Mouse (Mus musculus) hindbrain, embryonic 13.5 days (tissue): ENCODE results near the gene Tcn2. TPM values are rescaled to one million over a fixed set of nuclear protein-coding genes. Genes with fewer than 3 reads are reported as not detected.

Experiments used
- ATAC-seq: fragments of 200-750 bp; cut with Nextera tagmentation; 2 replicates; pipeline ENCODE4 v1.8.0; 2017; ENCODE audit warnings: moderate TSS enrichment; ENCODE audit not compliant: low FRiP score
- H3K27ac ChIP-seq: fragments of 300-500 bp; sonication (generic); 2 replicates; pipeline ENCODE4 v1.5.1; 2015; ENCODE audit warnings: inconsistent platforms, mild to moderate bottlenecking, moderate library complexity
- H3K27me3 ChIP-seq: fragments of 300-500 bp; sonication (generic); 2 replicates; pipeline ENCODE4 v1.6.1; 2015; ENCODE audit warnings: mild to moderate bottlenecking, inconsistent platforms
- H3K36me3 ChIP-seq: fragments of 300-500 bp; sonication (generic); 2 replicates; pipeline ENCODE4 v1.6.1; 2015; ENCODE audit warnings: mild to moderate bottlenecking, inconsistent platforms
- H3K4me1 ChIP-seq: fragments of 300-500 bp; sonication (generic); replicated peaks from 2 replicates; pipeline ENCODE4 v1.6.1; 2015; ENCODE audit warnings: inconsistent platforms
- H3K4me2 ChIP-seq: fragments of 300-500 bp; sonication (generic); 2 replicates; pipeline ENCODE4 v1.6.1; 2015; ENCODE audit warnings: inconsistent platforms, mild to moderate bottlenecking, moderate library complexity
- H3K4me3 ChIP-seq: fragments of 300-500 bp; sonication (generic); 2 replicates; pipeline ENCODE4 v1.5.1; 2015; ENCODE audit warnings: mild to moderate bottlenecking, inconsistent platforms
- H3K9ac ChIP-seq: fragments of 300-500 bp; sonication (generic); 2 replicates; pipeline ENCODE4 v1.6.1; 2015; ENCODE audit warnings: mild to moderate bottlenecking, inconsistent platforms
- H3K9me3 ChIP-seq: fragments of 300-500 bp; sonication (generic); 2 replicates; pipeline ENCODE4 v1.6.1; 2016; ENCODE audit warnings: inconsistent platforms
- WGBS: fragments of 180-500 bp; shearing (Covaris S2); methylation state at CpG from one replicate; pipeline ENCODE4 v1.1.7; 2015; 5-methylcytosine and 5-hydroxymethylcytosine counted together
- polyA plus RNA-seq: library from polyadenylated mRNA; unstranded; fragments of >200 nt; fragmentation: Nextera tagmentation; extraction: Ambion mirVana; gene quantifications from 2 replicates; pipeline ENCODE4 v1.2.1, GENCODE M21; 2015

Gene Tcn2
- polyA plus RNA-seq, 1 experiment from 2014 or later = 28.5 TPM

- Histone ChIP-seq H3K4me3 (no peak overlapping the region), H3K27me3 (no peaks in the 10 kb centered on the region), H3K9ac (no peak overlapping the region), H3K27ac (no peak overlapping the region), H3K4me1 (peaks cover 4% of the 10 kb centered on the region; the same call in 1 of the 2 replicates), H3K36me3 (no peaks in the 10 kb centered on the region), H3K9me3 (no peaks in the 10 kb centered on the region), H3K4me2 (no peak overlapping the region)
- ATAC-seq = no peak
- 42% methylated on average over 2 of the region's 2 CpGs for WGBS
Measured at GRCm38 (mm10) chr11:3879836-3880235, 52.1 kb downstream of the Tcn2 start.

- WGBS = 81% methylated on average over 7 of the region's 7 CpGs
- ATAC-seq = no peak
- no peak overlapping the region for H3K9ac ChIP-seq
- H3K27me3 ChIP-seq = no peaks in the 10 kb centered on the region
- no peaks in the 10 kb centered on the region for H3K9me3 ChIP-seq
- no peak overlapping the region for H3K27ac ChIP-seq
- no peak overlapping the region for H3K4me2 ChIP-seq
- H3K4me1 ChIP-seq = no peaks in the 10 kb centered on the region
- H3K4me3 ChIP-seq = no peak overlapping the region
- H3K36me3 ChIP-seq = no peaks in the 10 kb centered on the region
Measured at GRCm38 (mm10) chr11:3878660-3879059, 53.3 kb downstream of the Tcn2 start.

- Histone ChIP-seq H3K36me3 (no peaks in the 10 kb centered on the region), H3K9ac (no peak overlapping the region), H3K4me3 (no peak overlapping the region), H3K27me3 (no peaks in the 10 kb centered on the region), H3K4me2 (no peak overlapping the region), H3K4me1 (no peaks in the 10 kb centered on the region), H3K9me3 (no peaks in the 10 kb centered on the region), H3K27ac (no peak overlapping the region)
- WGBS = 82% methylated on average over 6 of the region's 6 CpGs
- ATAC-seq = no peak
Measured at GRCm38 (mm10) chr11:3876419-3876818, 55.5 kb downstream of the Tcn2 start.

Other genes with a start within 250 kb of the Tcn2 start
- gene Osbp2, start 68.3 kb downstream of the Tcn2 start, polyA plus RNA-seq = 14.5 and 17.4 TPM in 2 replicates
- 0.47 and 0.84 TPM in 2 replicates for gene 4921536K21Rik, start 37.1 kb downstream of the Tcn2 start, polyA plus RNA-seq
- 33.8 and 35.2 TPM in 2 replicates for gene Dusp18, start 36.9 kb downstream of the Tcn2 start, polyA plus RNA-seq
- gene Slc35e4, start 17.5 kb downstream of the Tcn2 start, polyA plus RNA-seq = 11.1 and 11.4 TPM in 2 replicates
- 60.7 and 60.9 TPM in 2 replicates for gene Pes1, start 31.8 kb upstream of the Tcn2 start, polyA plus RNA-seq
- not detected in 2 replicates for gene 4930556J24Rik, start 44.6 kb upstream of the Tcn2 start, polyA plus RNA-seq
- 4.0 and 4.3 TPM in 2 replicates for gene Gal3st1, start 51.5 kb upstream of the Tcn2 start, polyA plus RNA-seq
- not detected in 2 replicates for gene Sec14l4, start 99.3 kb upstream of the Tcn2 start, polyA plus RNA-seq
- gene Sec14l3, start 132.7 kb upstream of the Tcn2 start, polyA plus RNA-seq = 0.08 and 0.35 TPM in 2 replicates
- gene Mtfp1, start 163.3 kb upstream of the Tcn2 start, polyA plus RNA-seq = 5.7 and 6.2 TPM in 2 replicates
- 2.3 and 3.4 TPM in 2 replicates for gene Sec14l2, start 191.3 kb upstream of the Tcn2 start, polyA plus RNA-seq
- gene Rnf215, start 203.0 kb upstream of the Tcn2 start, polyA plus RNA-seq = 42.9 and 44.0 TPM in 2 replicates
- 7.2 and 8.1 TPM in 2 replicates for gene Ccdc157, start 228.1 kb upstream of the Tcn2 start, polyA plus RNA-seq
- 54.3 and 55.1 TPM in 2 replicates for gene Sf3a1, start 228.2 kb upstream of the Tcn2 start, polyA plus RNA-seq